ENCODE assay signal across 16 mouse cellular contexts in genomic region chr10:96515923-96516258, GRCm38 (mm10).
"Had no signal": no experiment of that assay in that cellular context is flagged by ENCODE, and none has a peak within 500 bp of the region (broad histone marks: within the 10 kb centered on the region; RNA-seq: fewer than 3 reads in every experiment).

No protein-coding gene starts in this region.

- DNase-seq: kidney, adult 8-10 months; kidney, postnatal 14 days; kidney, postnatal 4 days; liver, embryonic 13.5 days; lung, embryonic 14.5 days; right cerebral cortex, postnatal 14 days; right cerebral cortex, postnatal 4 days; thymus, adult 18-20 months; thymus, postnatal 36 days had no signal

- ATAC-seq: lung, postnatal 0 days; midbrain, embryonic 13.5 days; midbrain, embryonic 16.5 days had no signal

- H3K9ac ChIP-seq: liver, embryonic 13.5 days; lung, embryonic 14.5 days; midbrain, embryonic 13.5 days had no signal

- H3K36me3 ChIP-seq: liver, embryonic 13.5 days; midbrain, embryonic 10.5 days; midbrain, embryonic 13.5 days had no signal

- H3K4me2 ChIP-seq: liver, embryonic 13.5 days; lung, embryonic 14.5 days; midbrain, embryonic 13.5 days had no signal

- H3K27ac ChIP-seq: liver, embryonic 13.5 days; macrophage; midbrain, embryonic 10.5 days; midbrain, embryonic 13.5 days had no signal

- H3K27me3 ChIP-seq: liver, embryonic 13.5 days; megakaryocyte, embryonic 14.5 days; midbrain, embryonic 13.5 days had no signal

- H3K4me1 ChIP-seq: liver, embryonic 13.5 days; megakaryocyte, embryonic 14.5 days had no signal

- H3K9me3 ChIP-seq: liver, embryonic 13.5 days; megakaryocyte, embryonic 14.5 days; midbrain, embryonic 10.5 days; midbrain, embryonic 13.5 days had no signal

- H3K4me3 ChIP-seq: liver, embryonic 13.5 days; megakaryocyte, embryonic 14.5 days; midbrain, embryonic 10.5 days; midbrain, embryonic 13.5 days; myocyte had no signal
